ENCODE assay signal across 13 mouse cellular contexts in genomic region chr5:113467765-113468164, GRCm38 (mm10). TPM values are rescaled to one million over a fixed set of nuclear protein-coding genes. Genes with fewer than 3 reads are reported as not detected.
DNase-seq lines count a peak whose midpoint lies in the region; ATAC-seq and TF ChIP-seq lines count a peak whose summit lies in the region.
"Had no signal": no experiment of that assay in that cellular context is flagged by ENCODE, and none has a peak within 500 bp of the region (broad histone marks: within the 10 kb centered on the region; RNA-seq: fewer than 3 reads in every experiment).

No protein-coding gene starts in this region.

- no peak for DNase-seq in heart, adult 11 months
- DNase-seq in embryo, embryonic 11 days: peak; percentile 61
- peak; percentile 51 for DNase-seq in mesoderm, embryonic 11.5 days (ENCODE audit: low read depth, low spot score)
- no peak for DNase-seq in layer of hippocampus, adult 2 months (ENCODE audit: low spot score in 2 of 2)
- no peak for DNase-seq in cerebellum, adult 18-20 months
- DNase-seq: adrenal gland, adult 2 months; heart, adult 18-20 months; layer of hippocampus, postnatal 36 days; lung, postnatal 4 days; thymus, adult 18-20 months had no signal

- peak overlapping the region; percentile 34 for H3K4me2 ChIP-seq in heart, embryonic 13.5 days

- WGBS in heart, embryonic 13.5 days: under 1% methylated on average over 8 of the region's 8 CpGs

- no peak for ATAC-seq in heart, embryonic 13.5 days (ENCODE audit: extremely low read depth, insufficient number of reproducible peaks, low FRiP score, low TSS enrichment)
- no peak for ATAC-seq in megakaryocyte progenitor cell, adult 5-6 weeks (replicated peaks; ENCODE audit: poor library complexity)

- H3K9ac ChIP-seq in heart, embryonic 13.5 days: 0 out of 2 replicates have a peak overlapping the region, but pooled peaks have one; percentile 24

- TF ChIP-seq CTCF in E14TG2a.4 (conservative IDR thresholded peaks at IDR 0.05; ENCODE audit: low read length): no peak
- no peak for TF ChIP-seq CTCF in layer of hippocampus, adult 2 months (conservative IDR thresholded peaks at IDR 0.05)

- no peaks in the 10 kb centered on the region for H3K36me3 ChIP-seq in heart, embryonic 13.5 days
- H3K36me3 ChIP-seq in E14TG2a.4 (ENCODE audit: insufficient read depth, low read length): no peaks in the 10 kb centered on the region

- H3K9me3 ChIP-seq in heart, embryonic 13.5 days: no peaks in the 10 kb centered on the region
- H3K9me3 ChIP-seq in E14TG2a.4 (ENCODE audit: low read length): peaks cover 19% of the 10 kb centered on the region

- H3K27me3 ChIP-seq in heart, embryonic 13.5 days (replicated peaks): peaks cover 60% of the 10 kb centered on the region
- peaks cover 6% of the 10 kb centered on the region for H3K27me3 ChIP-seq in E14TG2a.4 (ENCODE audit: insufficient read depth, low read length)

- H3K27ac ChIP-seq in heart, embryonic 13.5 days (replicated peaks): no peak overlapping the region
- H3K27ac ChIP-seq in layer of hippocampus, adult 2 months: no peak overlapping the region

- no peak overlapping the region for H3K4me3 ChIP-seq in heart, embryonic 13.5 days
- H3K4me3 ChIP-seq in E14TG2a.4 (replicated peaks; ENCODE audit: low read length): peak overlapping the region; percentile 8; the same call in 1 of the 2 replicates
- H3K4me3 ChIP-seq in layer of hippocampus, adult 2 months: no peak overlapping the region

- H3K4me1 ChIP-seq in heart, embryonic 13.5 days: peaks cover 7% of the 10 kb centered on the region; the same call in 1 of the 2 replicates
- H3K4me1 ChIP-seq in E14TG2a.4 (replicated peaks; ENCODE audit: low read depth, low read length): peaks cover 40% of the 10 kb centered on the region

RNA-seq across cellular contexts. Expression of gene Wscd2, which starts 22.4 kb away (rescaled TPM):
- polyA plus RNA-seq in heart, embryonic 13.5 days (2015; fragmentation: Nextera tagmentation; extraction: Ambion mirVana): 3.8 and 4.0 TPM in 2 replicates
- 10 to 100 TPM; 85.0 to 89.1 TPM for total RNA-seq in layer of hippocampus, adult 2 months (2021)
- total RNA-seq in megakaryocyte progenitor cell, adult 5-6 weeks (2015): not detected in 2 replicates
- total RNA-seq in megakaryocyte progenitor cell, adult 5-6 weeks (2017): not detected in 2 replicates

Comparison
In these comparisons a context has a peak if more than half of its experiments do, and no peak if none do; other contexts are left out.
1. DNase-seq: peak in embryo, embryonic 11 days (single experiment) and mesoderm, embryonic 11.5 days (single experiment); none in heart, adult 11 months (single experiment), layer of hippocampus, adult 2 months (0 of 2) and cerebellum, adult 18-20 months (0 of 2).
2. RNA of gene Wscd2, which starts 22.4 kb away (total RNA-seq): 85.0 to 89.1 TPM in layer of hippocampus, adult 2 months; not detected in megakaryocyte progenitor cell, adult 5-6 weeks; every median in the first group is over 10 times any median in the second.